Mouse (Mus musculus): ENCODE results near the gene Pafah1b1.

GRCm38 (mm10) chr11:74674713-74675112, 49.8 kb downstream of the Pafah1b1 start:
- TF ChIP-seq CTCF (IDR thresholded peaks at IDR 0.05; ENCODE audit: borderline replicate concordance, insufficient read depth, low read depth, low read length) (no peak), POLR2A (IDR thresholded peaks at IDR 0.05; ENCODE audit: borderline replicate concordance, insufficient read depth, low read length) (no peak)

All from cerebellum, adult 2 months (tissue).